ENCODE assay signal across 9 mouse cellular contexts in the genomic region with DNA sequence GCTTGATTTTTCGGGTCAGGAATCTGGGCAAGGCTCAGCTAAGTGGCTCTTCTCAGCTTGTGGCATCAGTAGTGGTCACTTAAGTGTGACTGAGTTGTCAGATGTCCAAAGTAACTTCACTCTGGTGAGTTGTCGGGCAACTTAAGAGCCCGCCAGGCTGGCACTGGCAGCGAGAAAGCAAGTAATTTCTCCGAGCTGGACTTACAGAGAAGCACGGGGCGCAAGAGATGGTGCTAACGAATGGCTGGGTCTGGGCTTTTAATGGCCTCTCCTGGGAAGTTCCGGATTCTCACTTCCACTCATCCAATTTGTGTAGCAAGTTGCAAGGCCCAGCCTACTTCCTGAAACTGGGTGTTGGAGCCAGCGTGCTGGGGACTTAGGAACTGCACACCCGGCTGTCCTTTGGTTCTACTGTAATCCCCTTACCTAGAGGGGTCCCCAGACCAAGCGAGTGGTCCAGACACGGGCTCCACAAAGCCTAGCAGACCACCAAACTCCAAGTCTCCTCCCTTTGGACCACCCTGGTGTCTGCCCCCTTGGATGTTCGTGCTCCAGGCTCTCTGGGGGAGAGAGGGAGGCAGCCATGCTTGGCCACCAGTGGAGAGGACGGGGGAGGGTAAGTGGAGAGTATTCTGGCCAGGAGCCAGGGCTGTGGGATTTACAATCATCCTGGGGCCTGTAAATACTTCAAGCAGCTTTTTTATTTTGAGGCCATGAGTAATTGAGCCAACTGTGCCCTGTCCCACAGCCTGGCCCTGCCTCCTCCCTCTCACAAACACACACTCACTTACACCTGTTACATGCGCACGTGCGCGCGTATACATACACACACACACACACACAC. TPM values are rescaled to one million over a fixed set of nuclear protein-coding genes. Genes with fewer than 3 reads are reported as not detected.
DNase-seq lines count a peak whose midpoint lies in the region; ATAC-seq lines count a peak whose summit lies in the region.
"Had no signal": no experiment of that assay in that cellular context is flagged by ENCODE, and none has a peak within 500 bp of the region (broad histone marks: within the 10 kb centered on the region; RNA-seq: fewer than 3 reads in every experiment).

No protein-coding gene starts in this region.

- H3K4me2 ChIP-seq in forebrain, embryonic 15.5 days (replicated peaks), result no peak overlapping the region
- peak overlapping the region; percentile 51 for H3K4me2 ChIP-seq in kidney, embryonic 15.5 days
- no peak overlapping the region for H3K4me2 ChIP-seq in midbrain, embryonic 14.5 days (ENCODE audit: low read length)

- 53% methylated on average over 20 of the region's 20 CpGs for WGBS in forebrain, embryonic 15.5 days
- WGBS in kidney, embryonic 15.5 days, result 18% methylated on average over 20 of the region's 20 CpGs
- 63% methylated on average over 20 of the region's 20 CpGs for WGBS in midbrain, embryonic 14.5 days

- peaks cover 9% of the 10 kb centered on the region for H3K4me1 ChIP-seq in forebrain, embryonic 15.5 days
- H3K4me1 ChIP-seq in kidney, embryonic 15.5 days, result peaks cover 61% of the 10 kb centered on the region
- peaks cover 12% of the 10 kb centered on the region for H3K4me1 ChIP-seq in midbrain, embryonic 14.5 days (ENCODE audit: control insufficient read depth, insufficient read depth, low read length)

- H3K27me3 ChIP-seq in forebrain, embryonic 15.5 days, result no peaks in the 10 kb centered on the region
- H3K27me3 ChIP-seq in kidney, embryonic 15.5 days, result peaks cover 5% of the 10 kb centered on the region; the same call in 1 of the 2 replicates
- no peaks in the 10 kb centered on the region for H3K27me3 ChIP-seq in midbrain, embryonic 14.5 days (ENCODE audit: control insufficient read depth, insufficient read depth, low read length)

- H3K36me3 ChIP-seq in forebrain, embryonic 15.5 days, result no peaks in the 10 kb centered on the region
- no peaks in the 10 kb centered on the region for H3K36me3 ChIP-seq in kidney, embryonic 15.5 days
- H3K36me3 ChIP-seq in midbrain, embryonic 14.5 days (ENCODE audit: control insufficient read depth, insufficient read depth, low read length), result no peaks in the 10 kb centered on the region

- no peak overlapping the region for H3K9ac ChIP-seq in forebrain, embryonic 15.5 days (replicated peaks)
- H3K9ac ChIP-seq in kidney, embryonic 15.5 days, result peak overlapping the region; percentile 8; the same call in 1 of the 2 replicates
- no peak overlapping the region for H3K9ac ChIP-seq in midbrain, embryonic 14.5 days (replicated peaks; ENCODE audit: low read length)

- H3K27ac ChIP-seq in forebrain, embryonic 15.5 days (replicated peaks), result no peak overlapping the region
- peak overlapping the region; percentile 87 for H3K27ac ChIP-seq in kidney, embryonic 15.5 days
- no peak overlapping the region for H3K27ac ChIP-seq in midbrain, embryonic 14.5 days (replicated peaks; ENCODE audit: low read depth, low read length)

- DNase-seq in ovary, postnatal 10 days (ENCODE audit: low spot score), result peak; percentile 35
- no peak for DNase-seq in ovary, postnatal 36 days (ENCODE audit: low spot score)
- peak; percentile 75 for DNase-seq in midbrain, embryonic 14.5 days
- DNase-seq in thymus, postnatal 0 days (ENCODE audit: low spot score), result no peak
- no peak for DNase-seq in thymus, postnatal 14 days
- DNase-seq in left cerebral cortex, postnatal 14 days (ENCODE audit: low spot score in 2 of 2), result no peak

- no peak overlapping the region for H3K4me3 ChIP-seq in forebrain, embryonic 15.5 days
- H3K4me3 ChIP-seq in kidney, embryonic 15.5 days (replicated peaks), result peak overlapping the region; percentile 5; the same call in 1 of the 2 replicates
- H3K4me3 ChIP-seq in midbrain, embryonic 14.5 days (replicated peaks; ENCODE audit: low read depth, low read length), result no peak overlapping the region
- H3K4me3 ChIP-seq: megakaryocyte, embryonic 14.5 days had no signal

- intact Hi-C loops in left cerebral cortex, postnatal 14 days (cut with DNase I), result no loop called here

- peak; percentile 35 for ATAC-seq in forebrain, embryonic 15.5 days (replicated peaks)
- ATAC-seq in kidney, embryonic 15.5 days (replicated peaks; ENCODE audit: low FRiP score), result peak; percentile 86
- ATAC-seq in midbrain, embryonic 14.5 days (ENCODE audit: low FRiP score, low TSS enrichment), result peak; percentile 68; the same call in 1 of the 2 replicates

- no peaks in the 10 kb centered on the region for H3K9me3 ChIP-seq in forebrain, embryonic 15.5 days
- no peaks in the 10 kb centered on the region for H3K9me3 ChIP-seq in kidney, embryonic 15.5 days (replicated peaks)
- no peaks in the 10 kb centered on the region for H3K9me3 ChIP-seq in midbrain, embryonic 14.5 days (ENCODE audit: control insufficient read depth, low read length)
- H3K9me3 ChIP-seq: megakaryocyte, embryonic 14.5 days had no signal

RNA-seq across cellular contexts. Expression of a gene that starts 23.3 kb away (rescaled TPM):
- 4.9 and 6.1 TPM in 2 replicates for polyA plus RNA-seq in forebrain, embryonic 15.5 days (2015; fragmentation: Nextera tagmentation; extraction: Ambion mirVana)
- polyA plus RNA-seq in kidney, embryonic 15.5 days (2015; fragmentation: Nextera tagmentation; extraction: Ambion mirVana), result 2.9 and 3.0 TPM in 2 replicates
- polyA plus RNA-seq in midbrain, embryonic 14.5 days (2014; fragmentation: Nextera tagmentation; extraction: Ambion mirVana), result 0.61 TPM in 2 replicates
- 1.7 and 1.8 TPM in 2 replicates for polyA plus RNA-seq in thymus, postnatal 0 days (2015; fragmentation: Nextera tagmentation; extraction: Ambion mirVana)
- 1 to 10 TPM; 2.9 to 3.8 TPM for total RNA-seq in left cerebral cortex, postnatal 14 days (2021)

RNA-seq across cellular contexts. Expression of a gene that starts 53.6 kb away (rescaled TPM):
- 72.4 and 73.3 TPM in 2 replicates for polyA plus RNA-seq in forebrain, embryonic 15.5 days (2015; fragmentation: Nextera tagmentation; extraction: Ambion mirVana)
- 74.7 and 75.6 TPM in 2 replicates for polyA plus RNA-seq in kidney, embryonic 15.5 days (2015; fragmentation: Nextera tagmentation; extraction: Ambion mirVana)
- 66.3 and 67.8 TPM in 2 replicates for polyA plus RNA-seq in midbrain, embryonic 14.5 days (2014; fragmentation: Nextera tagmentation; extraction: Ambion mirVana)
- 67.0 and 72.5 TPM in 2 replicates for polyA plus RNA-seq in thymus, postnatal 0 days (2015; fragmentation: Nextera tagmentation; extraction: Ambion mirVana)
- total RNA-seq in left cerebral cortex, postnatal 14 days (2021), result 10 to 100 TPM; 31.6 to 33.7 TPM

Comparison
In these comparisons a context has a peak if more than half of its experiments do, and no peak if none do; other contexts are left out.
1. DNase-seq: peak in ovary, postnatal 10 days (single experiment) and midbrain, embryonic 14.5 days (single experiment); none in ovary, postnatal 36 days (single experiment), thymus, postnatal 0 days (single experiment), thymus, postnatal 14 days (single experiment) and left cerebral cortex, postnatal 14 days (0 of 2).
2. ATAC-seq: peak in every context shown above with its lines; median percentile 86 in kidney, embryonic 15.5 days; 68 in midbrain, embryonic 14.5 days; 35 in forebrain, embryonic 15.5 days.